14 mouse cellular contexts compared by ENCODE assay signal in genomic region chr11:116660181-116660580, GRCm38 (mm10). TPM values are rescaled to one million over a fixed set of nuclear protein-coding genes. Genes with fewer than 3 reads are reported as not detected.
A peak's percentile ranks its signal among the peaks of the same experiment; 100 is the strongest.
DNase-seq lines count a peak whose midpoint lies in the region; ATAC-seq and TF ChIP-seq lines count a peak whose summit lies in the region.
"Had no signal": no experiment of that assay in that cellular context is flagged by ENCODE, and none has a peak within 500 bp of the region (broad histone marks: within the 10 kb centered on the region; RNA-seq: fewer than 3 reads in every experiment).

No protein-coding gene starts in this region.

- no peak for ATAC-seq in forebrain, embryonic 12.5 days (ENCODE audit: low FRiP score)
- ATAC-seq in midbrain, embryonic 13.5 days: no peak
- no peak for ATAC-seq in megakaryocyte progenitor cell, adult 5-6 weeks (replicated peaks; ENCODE audit: poor library complexity)

- H3K9ac ChIP-seq in forebrain, embryonic 12.5 days: no peak overlapping the region
- H3K9ac ChIP-seq in midbrain, embryonic 13.5 days (replicated peaks): 0 out of 2 replicates have a peak overlapping the region, but pooled peaks have one; percentile 28
- H3K9ac ChIP-seq: liver, embryonic 15.5 days had no signal

- WGBS in cerebellum, adult 2 months: 26% methylated on average over 9 of the region's 9 CpGs
- WGBS in forebrain, embryonic 12.5 days: 78% methylated on average over 9 of the region's 9 CpGs
- 68% methylated on average over 9 of the region's 9 CpGs for WGBS in midbrain, embryonic 13.5 days

- no peaks in the 10 kb centered on the region for H3K9me3 ChIP-seq in forebrain, embryonic 12.5 days
- H3K9me3 ChIP-seq in midbrain, embryonic 13.5 days: no peaks in the 10 kb centered on the region
- H3K9me3 ChIP-seq: G1E; liver, embryonic 15.5 days; megakaryocyte, embryonic 14.5 days had no signal

- TF ChIP-seq CTCF in cerebellum, adult 2 months (IDR thresholded peaks at IDR 0.05; ENCODE audit: borderline replicate concordance, insufficient read depth, low read depth, low read length): no peak

- no peaks in the 10 kb centered on the region for H3K36me3 ChIP-seq in forebrain, embryonic 12.5 days (replicated peaks)
- H3K36me3 ChIP-seq in midbrain, embryonic 13.5 days: no peaks in the 10 kb centered on the region
- H3K36me3 ChIP-seq: G1E; liver, embryonic 15.5 days had no signal

- peaks cover 52% of the 10 kb centered on the region for H3K4me1 ChIP-seq in cerebellum, adult 2 months (ENCODE audit: control insufficient read depth, insufficient read depth, low read length)
- H3K4me1 ChIP-seq in forebrain, embryonic 12.5 days: peaks cover 66% of the 10 kb centered on the region
- H3K4me1 ChIP-seq in midbrain, embryonic 13.5 days (replicated peaks): peaks cover 73% of the 10 kb centered on the region

- H3K4me3 ChIP-seq in cerebellum, adult 2 months (replicated peaks; ENCODE audit: insufficient read depth, low read depth, low read length): no peak overlapping the region
- no peak overlapping the region for H3K4me3 ChIP-seq in forebrain, embryonic 12.5 days (replicated peaks)
- H3K4me3 ChIP-seq in midbrain, embryonic 13.5 days (replicated peaks): no peak overlapping the region
- H3K4me3 ChIP-seq: gastrocnemius, adult 2 months; liver, embryonic 15.5 days; megakaryocyte, embryonic 14.5 days had no signal

- H3K27me3 ChIP-seq in cerebellum, adult 2 months (ENCODE audit: control insufficient read depth, insufficient read depth, low read length): no peaks in the 10 kb centered on the region
- peaks cover 32% of the 10 kb centered on the region for H3K27me3 ChIP-seq in forebrain, embryonic 12.5 days
- peaks cover 9% of the 10 kb centered on the region; the same call in 1 of the 2 replicates for H3K27me3 ChIP-seq in midbrain, embryonic 13.5 days

- peak; percentile 46 for DNase-seq in cerebellum, adult 9-11 months
- DNase-seq in cerebellum, adult 2 months: no peak
- DNase-seq in layer of hippocampus, adult 9-11 months: peak; percentile 59
- no peak for DNase-seq in layer of hippocampus, postnatal 25 days (ENCODE audit: extremely low spot score in 1 of 2, low spot score in 1 of 2)
- DNase-seq in adrenal gland, postnatal 14 days: no peak
- DNase-seq: gastrocnemius, adult 2 months; kidney, adult 2 months; spleen, adult 18-20 months had no signal

- no peak overlapping the region for H3K4me2 ChIP-seq in forebrain, embryonic 12.5 days
- H3K4me2 ChIP-seq in midbrain, embryonic 13.5 days (replicated peaks): no peak overlapping the region
- H3K4me2 ChIP-seq: liver, embryonic 15.5 days had no signal

- no peak for TF ChIP-seq POLR2A in cerebellum, adult 2 months (IDR thresholded peaks at IDR 0.05; ENCODE audit: borderline replicate concordance, insufficient read depth, low read length)

- H3K27ac ChIP-seq in cerebellum, adult 2 months (ENCODE audit: insufficient read depth, low read length): no peak overlapping the region
- H3K27ac ChIP-seq in forebrain, embryonic 12.5 days: peak overlapping the region; percentile 83
- peak overlapping the region; percentile 88 for H3K27ac ChIP-seq in midbrain, embryonic 13.5 days
- H3K27ac ChIP-seq: gastrocnemius, adult 2 months; liver, embryonic 15.5 days had no signal

RNA-seq across cellular contexts. Expression of gene Cygb, which starts 6.1 kb away (rescaled TPM):
- polyA plus RNA-seq in cerebellum, adult 2 months (2012; rRNA removed): 105 and 113 TPM in 2 replicates
- 10 to 100 TPM; 65.7 to 78.3 TPM for total RNA-seq in layer of hippocampus, postnatal 25 days (2021)
- 4.2 and 4.3 TPM in 2 replicates for polyA plus RNA-seq in forebrain, embryonic 12.5 days (2016; fragmentation: Nextera tagmentation; extraction: Ambion mirVana)
- polyA plus RNA-seq in midbrain, embryonic 13.5 days (2015; fragmentation: Nextera tagmentation; extraction: Ambion mirVana): 8.8 TPM in 2 replicates
- not detected in 2 replicates for total RNA-seq in megakaryocyte progenitor cell, adult 5-6 weeks (2015)
- total RNA-seq in megakaryocyte progenitor cell, adult 5-6 weeks (2017): not detected in 2 replicates
- total RNA-seq in adrenal gland, postnatal 14 days (2021): 30.9 and 35.0 TPM in 2 replicates
- total RNA-seq: G1E had no signal

RNA-seq across cellular contexts. Expression of gene Prcd, which starts 6.8 kb away (rescaled TPM):
- 13.7 and 14.2 TPM in 2 replicates for polyA plus RNA-seq in cerebellum, adult 2 months (2012; rRNA removed)
- 1 to 10 TPM; 6.4 to 7.0 TPM for total RNA-seq in layer of hippocampus, postnatal 25 days (2021)
- polyA plus RNA-seq in forebrain, embryonic 12.5 days (2016; fragmentation: Nextera tagmentation; extraction: Ambion mirVana): 0.76 and 1.3 TPM in 2 replicates
- 1.0 and 1.2 TPM in 2 replicates for polyA plus RNA-seq in midbrain, embryonic 13.5 days (2015; fragmentation: Nextera tagmentation; extraction: Ambion mirVana)
- 0.47 TPM in 1 of 2 replicates, not detected in the other for total RNA-seq in megakaryocyte progenitor cell, adult 5-6 weeks (2015)
- 0.17 TPM in 1 of 2 replicates, not detected in the other for total RNA-seq in megakaryocyte progenitor cell, adult 5-6 weeks (2017)
- total RNA-seq in adrenal gland, postnatal 14 days (2021): 5.3 and 6.1 TPM in 2 replicates

RNA-seq across cellular contexts. Expression of gene Rhbdf2, which starts 33.4 kb away (rescaled TPM):
- 1.9 and 2.2 TPM in 2 replicates for polyA plus RNA-seq in cerebellum, adult 2 months (2012; rRNA removed)
- total RNA-seq in layer of hippocampus, postnatal 25 days (2021): 1 to 10 TPM; 1.1 to 1.8 TPM
- 1.4 and 1.9 TPM in 2 replicates for polyA plus RNA-seq in forebrain, embryonic 12.5 days (2016; fragmentation: Nextera tagmentation; extraction: Ambion mirVana)
- polyA plus RNA-seq in midbrain, embryonic 13.5 days (2015; fragmentation: Nextera tagmentation; extraction: Ambion mirVana): 0.76 and 0.77 TPM in 2 replicates
- total RNA-seq in megakaryocyte progenitor cell, adult 5-6 weeks (2015): 3.7 and 4.9 TPM in 2 replicates
- total RNA-seq in megakaryocyte progenitor cell, adult 5-6 weeks (2017): 2.7 and 3.5 TPM in 2 replicates
- 11.2 and 14.3 TPM in 2 replicates for total RNA-seq in adrenal gland, postnatal 14 days (2021)

Comparison
In these comparisons a context has a peak if more than half of its experiments do, and no peak if none do; other contexts are left out.
1. DNase-seq: peak in cerebellum, adult 9-11 months (single experiment) and layer of hippocampus, adult 9-11 months (single experiment); none in cerebellum, adult 2 months (0 of 2), layer of hippocampus, postnatal 25 days (0 of 2) and adrenal gland, postnatal 14 days (single experiment).
2. RNA of gene Cygb, which starts 6.1 kb away (total RNA-seq): 65.7 to 78.3 TPM in layer of hippocampus, postnatal 25 days and 30.9 to 35.0 TPM in adrenal gland, postnatal 14 days; not detected in megakaryocyte progenitor cell, adult 5-6 weeks; every median in the first group is over 10 times any median in the second.